Mouse (Mus musculus) cerebellum, adult 9-10 months (tissue): ENCODE measurements around the gene Tmem135.
"Not testable (repeated sequence)": the region's sequence is repeated elsewhere in the genome, so short reads cannot be mapped to it uniquely, and the experiment has no call there.

Experiments used
- DNase-seq: peaks from one replicate; pipeline ENCODE4 v3.0.0; 2022

The Tmem135 gene

GRCm38 (mm10) chr7:89380935-89381705 lies 22.9 kb downstream of the Tmem135 start:
- DNase-seq = no peak

- DNase-seq = no peak
These were observed 32.3 kb downstream of the Tmem135 start for GRCm38 (mm10) chr7:89371623-89372295.

GRCm38 (mm10) chr7:89370917-89371316 lies 33.1 kb downstream of the Tmem135 start:
- peak; percentile 34 for DNase-seq

GRCm38 (mm10) chr7:89370086-89370485 lies 33.9 kb downstream of the Tmem135 start:
- DNase-seq = no peak

GRCm38 (mm10) chr7:89367643-89368042 lies 36.4 kb downstream of the Tmem135 start:
- no peak for DNase-seq

GRCm38 (mm10) chr7:89365135-89365880 lies 38.7 kb downstream of the Tmem135 start:
- DNase-seq = no peak

- DNase-seq = peak; percentile 55
These were observed 40.0 kb downstream of the Tmem135 start for GRCm38 (mm10) chr7:89363975-89364374.

GRCm38 (mm10) chr7:89356307-89356706 lies 47.7 kb downstream of the Tmem135 start:
- DNase-seq = no peak

- DNase-seq = no peak
These were observed 48.3 kb downstream of the Tmem135 start for GRCm38 (mm10) chr7:89355519-89356255.

- DNase-seq = no peak
These were observed 62.0 kb downstream of the Tmem135 start for GRCm38 (mm10) chr7:89342021-89342420.

- DNase-seq = no peak
These were observed 64.2 kb downstream of the Tmem135 start for GRCm38 (mm10) chr7:89339808-89340207.

GRCm38 (mm10) chr7:89339142-89339435 lies 64.9 kb downstream of the Tmem135 start:
- no peak for DNase-seq

- peak; percentile 95 for DNase-seq
These were observed 65.5 kb downstream of the Tmem135 start for GRCm38 (mm10) chr7:89338350-89339141.

- peak; percentile 37 for DNase-seq
These were observed 66.2 kb downstream of the Tmem135 start for GRCm38 (mm10) chr7:89337711-89338349.

GRCm38 (mm10) chr7:89336434-89336833 lies 67.6 kb downstream of the Tmem135 start:
- DNase-seq = no peak

- DNase-seq = no peak
These were observed 68.7 kb downstream of the Tmem135 start for GRCm38 (mm10) chr7:89335316-89335715.

- DNase-seq = no peak
These were observed 74.1 kb downstream of the Tmem135 start for GRCm38 (mm10) chr7:89329896-89330295.

- DNase-seq = no peak
These were observed 76.3 kb downstream of the Tmem135 start for GRCm38 (mm10) chr7:89327731-89328130.

GRCm38 (mm10) chr7:89326761-89327160 lies 77.3 kb downstream of the Tmem135 start:
- DNase-seq = no peak

GRCm38 (mm10) chr7:89326202-89326601 lies 77.8 kb downstream of the Tmem135 start:
- DNase-seq = no peak

GRCm38 (mm10) chr7:89322741-89323140 lies 81.3 kb downstream of the Tmem135 start:
- not testable (repeated sequence) for DNase-seq

- DNase-seq = no peak
These were observed 84.7 kb downstream of the Tmem135 start for GRCm38 (mm10) chr7:89319351-89319750.
